Mouse (Mus musculus) lung, postnatal 0 days (tissue): ENCODE measurements around the gene Sde2.

ENCODE experiments used
- CTCF ChIP-seq: IDR thresholded peaks from 2 replicates; pipeline ENCODE4 v1.5.1; 2016; ENCODE audit warnings: antibody characterized with exemption, mild to moderate bottlenecking
- EP300 ChIP-seq: IDR thresholded peaks from 2 replicates; pipeline ENCODE4 v1.6.1; 2016; ENCODE audit warnings: antibody characterized with exemption, mild to moderate bottlenecking, control low read depth

- TF ChIP-seq CTCF (no peak), EP300 (no peak)
Measured at GRCm38 (mm10) chr1:180860030-180860429, 9.1 kb downstream of the Sde2 start.
